Mouse (Mus musculus) midbrain, embryonic 10.5 days (tissue): ENCODE measurements around the gene Cphx3. TPM values are rescaled to one million over a fixed set of nuclear protein-coding genes. Genes with fewer than 3 reads are reported as not detected.
"Not testable (repeated sequence)": the region's sequence is repeated elsewhere in the genome, so short reads cannot be mapped to it uniquely, and the experiment has no call there.

ENCODE experiments used
- DNase-seq: peaks from one replicate; pipeline ENCODE4 v3.0.0-alpha.2; 2017; ENCODE audit warnings: low spot score
- H3K27ac ChIP-seq: fragments of 300-500 bp; sonication (generic); replicated peaks from 2 replicates; pipeline ENCODE4 v1.5.1; 2016; ENCODE audit warnings: mild to moderate bottlenecking
- H3K27me3 ChIP-seq: fragments of 300-500 bp; sonication (generic); 2 replicates; pipeline ENCODE4 v1.6.1; 2016; ENCODE audit warnings: low read depth, mild to moderate bottlenecking; ENCODE audit not compliant: poor library complexity, severe bottlenecking
- H3K36me3 ChIP-seq: fragments of 300-500 bp; sonication (generic); 2 replicates; pipeline ENCODE4 v1.6.1; 2016; ENCODE audit warnings: mild to moderate bottlenecking, moderate library complexity
- H3K4me1 ChIP-seq: fragments of 300-500 bp; sonication (generic); 2 replicates; pipeline ENCODE4 v1.6.1; 2016
- H3K4me3 ChIP-seq: fragments of 300-500 bp; sonication (generic); 2 replicates; pipeline ENCODE4 v1.5.1; 2016; ENCODE audit warnings: mild to moderate bottlenecking, moderate library complexity
- H3K9me3 ChIP-seq: fragments of 300-500 bp; sonication (generic); replicated peaks from 2 replicates; pipeline ENCODE4 v1.6.1; 2016; ENCODE audit warnings: mild to moderate bottlenecking
- WGBS: fragments of 180-500 bp; shearing (Covaris S2); methylation state at CpG from one replicate; pipeline ENCODE4 v1.1.7; 2016; 5-methylcytosine and 5-hydroxymethylcytosine counted together
- polyA plus RNA-seq: library from polyadenylated mRNA; unstranded; fragments of >200 nt; fragmentation: Nextera tagmentation; extraction: Ambion mirVana; gene quantifications from 2 replicates; pipeline ENCODE4 v1.2.1, GENCODE M21; 2016

Cphx3 gene
- polyA plus RNA-seq, 1 experiment from 2014 or later, result not detected

- no CpG with 5 or more reads among the region's 8 CpGs for WGBS
Measured at GRCm38 (mm10) chr14:26188361-26188760, 106.3 kb downstream of the Cphx3 start.

GRCm38 (mm10) chr14:26197851-26198250 is 115.8 kb downstream of the Cphx3 start:
- H3K36me3 ChIP-seq, H3K4me1 ChIP-seq, DNase-seq, H3K9me3 ChIP-seq, H3K27me3 ChIP-seq, H3K4me3 ChIP-seq, H3K27ac ChIP-seq: not testable (repeated sequence)
- no CpG with 5 or more reads among the region's 3 CpGs for WGBS

More at GRCm38 (mm10) chr14:26188361-26188760, 106.3 kb downstream of the Cphx3 start:
- not testable (repeated sequence) for H3K9me3 ChIP-seq, H3K36me3 ChIP-seq, H3K4me3 ChIP-seq, H3K4me1 ChIP-seq, H3K27me3 ChIP-seq, H3K27ac ChIP-seq, DNase-seq

DNA sequence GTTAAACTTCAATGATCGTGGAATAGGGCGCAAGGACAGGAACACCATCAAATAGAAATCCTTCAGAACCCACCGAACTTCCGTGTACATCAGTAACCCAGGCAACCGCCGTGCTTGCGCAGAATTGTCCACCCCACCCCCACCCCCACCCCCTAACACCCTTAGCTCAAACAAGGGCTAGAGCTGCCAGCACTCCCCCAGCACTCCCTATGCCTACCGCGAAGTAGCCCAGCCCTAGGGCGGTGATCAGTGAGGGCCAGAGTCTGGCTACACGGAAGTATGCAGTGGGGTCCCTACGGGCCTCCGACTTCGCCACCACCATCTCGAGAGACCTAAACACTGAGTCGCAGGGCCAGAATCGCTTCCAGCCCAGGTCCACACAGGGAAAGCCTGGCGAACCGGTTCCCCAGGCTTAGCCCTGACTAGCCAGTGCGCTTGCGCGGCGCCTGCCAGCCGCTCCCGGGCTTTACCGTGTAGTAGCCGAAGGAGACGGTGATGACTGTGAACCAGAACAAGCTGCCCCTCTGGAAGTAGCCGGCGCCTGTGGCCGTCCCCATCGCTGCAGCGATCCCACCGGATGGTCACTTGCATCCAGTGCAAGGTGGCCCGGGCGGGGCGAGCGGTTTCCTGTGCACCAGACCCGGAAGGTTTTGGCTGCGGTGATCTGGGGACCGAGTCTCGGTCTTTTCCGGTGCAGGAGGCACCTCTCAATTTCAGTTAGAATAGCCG is 124.3 kb downstream of the Cphx3 start:
- DNase-seq, result not testable (repeated sequence)
- no CpG with 5 or more reads among the region's 44 CpGs for WGBS

GRCm38 (mm10) chr14:26206926-26207247 is 124.8 kb downstream of the Cphx3 start, which contains the start of gene Tmem254b:
Tmem254b (minus strand) TSS chr14:26207041.
- not testable (repeated sequence) for H3K36me3 ChIP-seq, H3K4me3 ChIP-seq, H3K27me3 ChIP-seq, DNase-seq, H3K4me1 ChIP-seq, H3K9me3 ChIP-seq, H3K27ac ChIP-seq
- no CpG with 5 or more reads among the region's 10 CpGs for WGBS

More for the DNA sequence above, 124.3 kb downstream of the Cphx3 start:
- not testable (repeated sequence) for H3K27ac ChIP-seq, H3K9me3 ChIP-seq, H3K4me1 ChIP-seq, H3K4me3 ChIP-seq, H3K36me3 ChIP-seq, H3K27me3 ChIP-seq

GRCm38 (mm10) chr14:26216233-26217000 is 134.3 kb downstream of the Cphx3 start:
- H3K27ac ChIP-seq, DNase-seq, H3K4me3 ChIP-seq, H3K4me1 ChIP-seq, H3K27me3 ChIP-seq, H3K9me3 ChIP-seq, H3K36me3 ChIP-seq: not testable (repeated sequence)
- WGBS, result no CpG with 5 or more reads among the region's 5 CpGs

- not testable (repeated sequence) for H3K9me3 ChIP-seq, H3K27me3 ChIP-seq, H3K36me3 ChIP-seq, DNase-seq, H3K4me3 ChIP-seq, H3K4me1 ChIP-seq, H3K27ac ChIP-seq
- no CpG with 5 or more reads among the region's 2 CpGs for WGBS
Measured at GRCm38 (mm10) chr14:26237183-26237582, 155.1 kb downstream of the Cphx3 start.

- not testable (repeated sequence) for DNase-seq, H3K9me3 ChIP-seq, H3K27ac ChIP-seq, H3K27me3 ChIP-seq, H3K4me3 ChIP-seq, H3K4me1 ChIP-seq, H3K36me3 ChIP-seq
- no CpG with 5 or more reads among the region's 25 CpGs for WGBS
Measured at GRCm38 (mm10) chr14:26257756-26258617, 175.9 kb downstream of the Cphx3 start, which contains the start of gene Duxbl3. Duxbl3 (plus strand) TSS chr14:26257962.

GRCm38 (mm10) chr14:26258729-26259128 is 176.6 kb downstream of the Cphx3 start:
- not testable (repeated sequence) for H3K27ac ChIP-seq, H3K9me3 ChIP-seq, H3K36me3 ChIP-seq, H3K27me3 ChIP-seq, DNase-seq, H3K4me1 ChIP-seq, H3K4me3 ChIP-seq
- WGBS, result no CpG with 5 or more reads among the region's 6 CpGs

Other genes starting within 250 kb of the Cphx3 start
- 3.3 and 3.9 TPM in 2 replicates for gene Anxa11, start 240.1 kb upstream of the Cphx3 start, polyA plus RNA-seq
- not detected in 2 replicates for gene Plac9a, start 179.2 kb upstream of the Cphx3 start, polyA plus RNA-seq
- 1.6 and 3.7 TPM in 2 replicates for gene Tmem254a, start 154.6 kb upstream of the Cphx3 start, polyA plus RNA-seq
- gene Cphx1, start 144.0 kb upstream of the Cphx3 start, polyA plus RNA-seq, result not detected in 2 replicates
- 4.9 and 6.7 TPM in 2 replicates for gene Duxbl1, start 103.7 kb upstream of the Cphx3 start, polyA plus RNA-seq
- gene Gm9780, start 39.6 kb upstream of the Cphx3 start, polyA plus RNA-seq, result 0.36 and 3.3 TPM in 2 replicates
- gene Tmem254c, start 14.9 kb upstream of the Cphx3 start, polyA plus RNA-seq, result 19.9 TPM in 2 replicates
- gene Cphx2, start 781 bp upstream of the Cphx3 start, polyA plus RNA-seq, result not detected in 2 replicates
- gene Duxbl2, start 36.1 kb downstream of the Cphx3 start, polyA plus RNA-seq, result not detected in 2 replicates
- gene Plac9b, start 100.2 kb downstream of the Cphx3 start, polyA plus RNA-seq, result 0.80 and 1.5 TPM in 2 replicates
- gene Tmem254b, start 124.7 kb downstream of the Cphx3 start, polyA plus RNA-seq, result 15.9 and 20.4 TPM in 2 replicates
- 6.6 and 9.5 TPM in 2 replicates for gene Duxbl3, start 175.7 kb downstream of the Cphx3 start, polyA plus RNA-seq